Mouse (Mus musculus): ENCODE results near the gene Golph3l. TPM values are rescaled to one million over a fixed set of nuclear protein-coding genes. Genes with fewer than 3 reads are reported as not detected.

Gene Golph3l
- total RNA-seq, 1 experiment = 16.2 TPM

DNA sequence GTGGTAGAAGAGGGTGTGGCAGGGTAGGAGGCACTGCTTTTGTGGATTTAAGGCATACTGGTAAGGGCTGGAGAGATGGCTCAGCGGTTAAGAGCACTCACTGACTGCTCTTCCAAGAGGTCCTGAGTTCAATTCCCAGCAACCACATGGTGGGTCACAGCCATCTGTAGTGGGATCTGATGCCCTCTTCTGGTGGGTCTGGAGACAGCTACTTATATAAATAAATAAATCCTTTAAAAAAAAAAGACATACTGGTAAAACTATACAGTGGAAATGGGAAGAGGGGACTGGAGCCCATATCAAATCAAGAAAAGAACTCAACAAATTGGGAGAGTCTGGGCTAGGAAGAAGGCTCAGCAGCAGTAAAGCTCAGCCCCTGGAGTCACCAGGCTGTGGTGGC lies 51.0 kb downstream of the Golph3l start:
- TF ChIP-seq ZC3H11A (IDR thresholded peaks at IDR 0.05; ENCODE audit: borderline replicate concordance, low read depth, low read length) (no peak), ZNF384 (IDR thresholded peaks at IDR 0.05; ENCODE audit: low read depth, low read length) (peak; percentile 75)
- DNase-seq (ENCODE audit: low read depth, low spot score) = no peak
- Histone ChIP-seq H3K4me1 (ENCODE audit: control insufficient read depth in 2 of 2, insufficient read depth in 2 of 2, low read length in 2 of 2, poor library complexity in 1 of 2) (peaks cover 27 to 35% of the 10 kb centered on the region in 2 experiments), H3K27ac (ENCODE audit: insufficient read depth, low read depth, low read length, poor library complexity, severe bottlenecking) (peak overlapping the region; percentile 14; the same call in 1 of the 2 replicates), H3K4me3 (ENCODE audit: insufficient read depth in 1 of 2, low read depth in 1 of 2, low read length in 2 of 2, poor library complexity in 1 of 2, severe bottlenecking in 1 of 2) (no peak overlapping the region), H3K9me3 (ENCODE audit: control insufficient read depth, insufficient read depth, low read depth, low read length) (no peaks in the 10 kb centered on the region), H3K9ac (ENCODE audit: insufficient read depth, low read depth, low read length, poor library complexity, severe bottlenecking) (no peak overlapping the region), H3K36me3 (ENCODE audit: control insufficient read depth, insufficient read depth, low read length, poor library complexity, severe bottlenecking) (peaks cover 6% of the 10 kb centered on the region; the same call in 1 of the 2 replicates)
- in situ Hi-C loops (cut with MboI; ENCODE audit: low sequenced_read_pairs in 2 of 2, unreplicated experiment in 2 of 2) = no loop called here

DNA sequence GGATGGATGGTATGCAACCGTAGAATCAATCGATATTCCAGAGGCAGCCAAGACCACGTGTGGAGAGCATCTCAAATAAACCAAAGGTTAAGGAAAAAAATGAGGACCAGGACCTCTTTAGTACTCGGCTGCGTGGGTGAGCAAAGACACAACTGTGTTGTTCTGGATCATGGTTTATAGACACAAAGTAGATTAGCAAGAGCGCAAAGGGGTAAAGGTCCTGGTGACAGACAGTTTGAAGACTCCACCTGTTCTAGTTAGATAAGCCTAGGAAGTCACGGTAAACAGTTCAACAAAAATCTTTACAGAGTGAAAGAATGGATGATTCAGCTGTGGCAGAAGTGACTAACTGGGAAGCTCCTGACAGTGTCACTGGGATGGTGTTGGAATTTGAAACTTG lies 54.4 kb downstream of the Golph3l start:
- H3K9me3 ChIP-seq (ENCODE audit: control insufficient read depth, insufficient read depth, low read depth, low read length) = no peaks in the 10 kb centered on the region
- no peaks in the 10 kb centered on the region; the same call in 1 of the 2 replicates for H3K36me3 ChIP-seq (ENCODE audit: control insufficient read depth, insufficient read depth, low read length, poor library complexity, severe bottlenecking)
- peak overlapping the region; percentile 47; the same call in 1 of the 2 replicates for H3K9ac ChIP-seq (ENCODE audit: insufficient read depth, low read depth, low read length, poor library complexity, severe bottlenecking)
- no peak overlapping the region for H3K4me3 ChIP-seq (ENCODE audit: insufficient read depth in 1 of 2, low read depth in 1 of 2, low read length in 2 of 2, poor library complexity in 1 of 2, severe bottlenecking in 1 of 2)
- no peak for TF ChIP-seq MAFK (IDR thresholded peaks at IDR 0.05; ENCODE audit: insufficient read depth, low read depth, low read length)
- no peak for TF ChIP-seq HCFC1 (IDR thresholded peaks at IDR 0.05; ENCODE audit: borderline replicate concordance, insufficient read depth, low read length)
- no peak for TF ChIP-seq CHD2 (IDR thresholded peaks at IDR 0.05; ENCODE audit: low read depth, low read length)
- TF ChIP-seq ZNF384 (IDR thresholded peaks at IDR 0.05; ENCODE audit: low read depth, low read length) = no peak
- TF ChIP-seq ZC3H11A (IDR thresholded peaks at IDR 0.05; ENCODE audit: borderline replicate concordance, low read depth, low read length) = no peak
- DNase-seq (ENCODE audit: low read depth, low spot score) = no peak
- H3K4me1 ChIP-seq (ENCODE audit: control insufficient read depth in 2 of 2, insufficient read depth in 2 of 2, low read length in 2 of 2, poor library complexity in 1 of 2) = peaks cover 21 to 30% of the 10 kb centered on the region in 2 experiments
- in situ Hi-C loops (cut with MboI; ENCODE audit: low sequenced_read_pairs in 2 of 2, unreplicated experiment in 2 of 2) = no loop called here
- no peak overlapping the region; the same call in 1 of the 2 replicates for H3K27ac ChIP-seq (ENCODE audit: insufficient read depth, low read depth, low read length, poor library complexity, severe bottlenecking)

DNA sequence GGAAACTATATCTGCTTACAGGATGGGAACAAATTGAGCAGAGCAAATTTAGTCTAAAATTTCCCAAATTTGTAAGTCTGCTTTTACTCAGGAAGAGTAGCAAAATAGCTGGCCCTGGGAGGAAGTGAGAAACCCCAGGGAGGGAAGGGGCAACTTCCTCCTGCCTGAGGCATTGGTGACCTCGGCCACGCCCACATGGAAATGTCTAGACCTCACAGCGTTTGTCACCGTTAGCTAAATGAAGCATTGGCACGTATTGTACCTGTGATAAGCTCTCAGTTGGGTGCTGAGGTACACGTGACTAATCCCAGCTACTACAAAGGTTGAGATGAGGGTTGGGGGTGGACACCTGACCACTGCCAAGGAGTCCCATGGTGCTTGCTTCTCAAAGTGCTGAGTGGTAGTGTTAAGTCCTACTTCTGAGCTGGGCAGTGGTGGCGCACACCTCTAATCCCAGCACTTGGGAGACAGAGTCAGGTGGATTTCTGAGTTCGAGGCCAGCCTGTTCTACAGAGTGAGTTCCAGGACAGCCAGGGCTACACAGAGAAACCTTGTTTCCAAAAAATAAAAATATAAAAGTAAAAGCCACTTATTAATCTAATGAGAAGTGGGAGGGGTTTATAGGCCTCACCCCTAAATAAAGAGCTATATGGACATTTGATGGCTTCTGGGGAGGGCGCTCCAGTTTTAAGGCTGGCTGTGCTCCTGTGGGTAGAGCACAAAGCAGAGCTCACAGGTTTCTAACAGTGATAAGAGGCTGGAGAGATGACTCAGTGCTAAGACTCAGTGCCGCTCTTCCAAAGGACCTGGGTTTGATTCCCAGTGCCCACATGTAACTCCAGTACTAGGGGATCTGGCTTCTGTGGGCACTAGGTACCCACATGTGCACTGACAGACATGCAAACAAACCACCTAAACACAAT lies 56.8 kb downstream of the Golph3l start:
- no peak for TF ChIP-seq CHD2 (IDR thresholded peaks at IDR 0.05; ENCODE audit: low read depth, low read length)
- TF ChIP-seq ZNF384 (IDR thresholded peaks at IDR 0.05; ENCODE audit: low read depth, low read length) = no peak
- no peak for TF ChIP-seq MAFK (IDR thresholded peaks at IDR 0.05; ENCODE audit: insufficient read depth, low read depth, low read length)
- TF ChIP-seq ZC3H11A (IDR thresholded peaks at IDR 0.05; ENCODE audit: borderline replicate concordance, low read depth, low read length) = no peak
- TF ChIP-seq HCFC1 (IDR thresholded peaks at IDR 0.05; ENCODE audit: borderline replicate concordance, insufficient read depth, low read length) = no peak
- Histone ChIP-seq H3K36me3 (ENCODE audit: control insufficient read depth, insufficient read depth, low read length, poor library complexity, severe bottlenecking) (no peaks in the 10 kb centered on the region), H3K4me1 (ENCODE audit: control insufficient read depth in 2 of 2, insufficient read depth in 2 of 2, low read length in 2 of 2, poor library complexity in 1 of 2) (peaks cover 22 to 34% of the 10 kb centered on the region in 2 experiments), H3K27ac (ENCODE audit: insufficient read depth, low read depth, low read length, poor library complexity, severe bottlenecking) (peak overlapping the region; percentile 86), H3K9ac (ENCODE audit: insufficient read depth, low read depth, low read length, poor library complexity, severe bottlenecking) (no peak overlapping the region; the same call in 1 of the 2 replicates), H3K9me3 (ENCODE audit: control insufficient read depth, insufficient read depth, low read depth, low read length) (no peaks in the 10 kb centered on the region), H3K4me3 (ENCODE audit: insufficient read depth in 1 of 2, low read depth in 1 of 2, low read length in 2 of 2, poor library complexity in 1 of 2, severe bottlenecking in 1 of 2) (no peak overlapping the region)
- in situ Hi-C loops (cut with MboI; ENCODE audit: low sequenced_read_pairs in 2 of 2, unreplicated experiment in 2 of 2) = no loop called here
- DNase-seq (ENCODE audit: low read depth, low spot score) = no peak

DNA sequence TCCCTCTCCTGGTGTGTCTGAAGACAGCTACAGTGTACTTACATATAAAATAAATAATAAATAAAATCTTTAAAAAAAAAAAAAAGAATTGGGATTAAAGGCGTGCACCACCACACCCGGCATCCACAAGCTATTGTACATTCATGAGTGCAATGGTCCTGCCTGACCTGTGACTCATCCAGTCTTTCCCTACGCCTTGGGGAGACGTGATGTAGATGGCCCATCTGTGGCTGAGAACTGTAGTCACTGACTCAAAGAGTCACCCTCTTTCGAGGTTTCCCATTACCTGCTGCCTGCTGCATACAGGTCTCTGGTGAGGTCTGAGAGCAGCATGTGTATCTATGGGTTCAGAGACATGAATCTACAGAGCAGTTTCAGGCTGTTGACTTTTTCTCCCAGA lies 59.3 kb downstream of the Golph3l start:
- Histone ChIP-seq H3K27ac (ENCODE audit: insufficient read depth, low read depth, low read length, poor library complexity, severe bottlenecking) (peak overlapping the region; percentile 49; the same call in 1 of the 2 replicates), H3K9ac (ENCODE audit: insufficient read depth, low read depth, low read length, poor library complexity, severe bottlenecking) (no peak overlapping the region), H3K4me3 (ENCODE audit: insufficient read depth in 1 of 2, low read depth in 1 of 2, low read length in 2 of 2, poor library complexity in 1 of 2, severe bottlenecking in 1 of 2) (no peak overlapping the region), H3K36me3 (ENCODE audit: control insufficient read depth, insufficient read depth, low read length, poor library complexity, severe bottlenecking) (no peaks in the 10 kb centered on the region), H3K9me3 (ENCODE audit: control insufficient read depth, insufficient read depth, low read depth, low read length) (no peaks in the 10 kb centered on the region), H3K4me1 (ENCODE audit: control insufficient read depth in 2 of 2, insufficient read depth in 2 of 2, low read length in 2 of 2, poor library complexity in 1 of 2) (peaks cover 20 to 34% of the 10 kb centered on the region in 2 experiments)
- no peak for DNase-seq (ENCODE audit: low read depth, low spot score)
- in situ Hi-C loops (cut with MboI; ENCODE audit: low sequenced_read_pairs in 2 of 2, unreplicated experiment in 2 of 2) = no loop called here
- no peak for TF ChIP-seq MAFK (IDR thresholded peaks at IDR 0.05; ENCODE audit: insufficient read depth, low read depth, low read length)
- TF ChIP-seq ZC3H11A (IDR thresholded peaks at IDR 0.05; ENCODE audit: borderline replicate concordance, low read depth, low read length) = no peak
- TF ChIP-seq CHD2 (IDR thresholded peaks at IDR 0.05; ENCODE audit: low read depth, low read length) = no peak
- TF ChIP-seq HCFC1 (IDR thresholded peaks at IDR 0.05; ENCODE audit: borderline replicate concordance, insufficient read depth, low read length) = no peak
- TF ChIP-seq ZNF384 (IDR thresholded peaks at IDR 0.05; ENCODE audit: low read depth, low read length) = no peak

Data from ES-E14 (cell line).